Mouse (Mus musculus): ENCODE measurements around the gene Commd6.

- TF ChIP-seq POLR2A (IDR thresholded peaks at IDR 0.05; ENCODE audit: control insufficient read depth, low read depth, low read length) (no peak), CTCF (IDR thresholded peaks at IDR 0.05; ENCODE audit: control insufficient read depth, insufficient read depth, insufficient replicate concordance, low read depth, low read length) (no peak)
Observed at GRCm38 (mm10) chr14:101607631-101608518, 32.6 kb downstream of the Commd6 start.
